Mouse (Mus musculus) thymus, adult 2 months (tissue): ENCODE results near the gene Enpp6.

Experiments used
- CTCF ChIP-seq: fragments of 200-500 bp; IDR thresholded peaks from 2 replicates; pipeline ENCODE4 v1.5.1; 2012; ENCODE audit warnings: mild to moderate bottlenecking, control low read depth, low read length, moderate library complexity, borderline replicate concordance; ENCODE audit not compliant: control insufficient read depth, poor library complexity, insufficient read depth; ENCODE audit errors: extremely low read depth
- POLR2A ChIP-seq: fragments of 200-500 bp; IDR thresholded peaks from 2 replicates; pipeline ENCODE4 v1.6.1; 2012; ENCODE audit warnings: mild to moderate bottlenecking, low read length, control low read depth, moderate library complexity; ENCODE audit not compliant: control insufficient read depth, poor library complexity, insufficient read depth; ENCODE audit errors: extremely low read depth

DNA sequence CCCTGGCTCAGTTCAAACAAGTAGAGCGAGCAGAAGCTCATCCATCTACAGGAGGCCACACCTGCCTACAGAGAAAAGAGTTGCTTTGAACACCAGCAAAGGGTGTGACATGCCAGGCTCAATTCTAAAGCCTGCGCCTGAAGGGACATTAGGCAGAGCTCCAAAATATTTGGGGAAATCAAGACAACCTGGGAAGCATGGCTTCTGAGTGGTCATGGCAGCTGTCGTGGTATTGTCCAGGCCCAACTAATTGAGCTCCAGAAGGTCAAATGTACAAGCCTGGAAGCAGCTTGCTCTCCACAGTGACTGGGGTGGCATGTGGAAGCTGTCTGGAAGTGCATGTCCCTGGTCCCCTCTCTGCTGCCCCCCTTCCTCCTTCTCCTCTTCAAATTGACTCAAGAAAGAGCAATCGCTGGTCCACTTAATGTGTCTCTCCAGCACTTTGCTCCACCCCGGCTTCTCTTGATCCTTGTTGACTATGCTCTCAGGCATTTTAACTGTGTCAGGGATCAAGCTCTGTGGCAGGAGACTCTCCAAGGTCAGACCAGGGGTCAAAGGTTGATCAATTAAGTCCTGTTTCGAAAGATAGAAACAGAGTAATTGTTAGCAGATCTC, 89.4 kb downstream of the Enpp6 start:
- TF ChIP-seq CTCF (no peak), POLR2A (no peak)
